Mouse (Mus musculus) heart, postnatal 0 days (tissue): ENCODE data around the gene B3gnt2. TPM values are rescaled to one million over a fixed set of nuclear protein-coding genes. Genes with fewer than 3 reads are reported as not detected.
"Not testable (repeated sequence)": the region's sequence is repeated elsewhere in the genome, so short reads cannot be mapped to it uniquely, and the experiment has no call there.

Source experiments
- ATAC-seq: fragments of 200-750 bp; cut with Nextera tagmentation; 2 replicates; pipeline ENCODE4 v1.8.0; 2017; ENCODE audit warnings: low read depth, moderate number of reproducible peaks, moderate library complexity; ENCODE audit not compliant: insufficient read depth
- DNase-seq: peaks from one replicate; pipeline ENCODE4 v3.0.0-alpha.2; 2016; ENCODE audit warnings: low spot score
- H3K27ac ChIP-seq: fragments of 300-500 bp; sonication (generic); 2 replicates; pipeline ENCODE4 v1.5.1; 2014; ENCODE audit warnings: low read depth, mild to moderate bottlenecking
- H3K27me3 ChIP-seq: fragments of 300-500 bp; sonication (generic); 2 replicates; pipeline ENCODE4 v1.6.1; 2014; ENCODE audit warnings: low read length, mixed read lengths; ENCODE audit not compliant: control insufficient read depth, insufficient read depth
- H3K36me3 ChIP-seq: fragments of 300-500 bp; sonication (generic); replicated peaks from 2 replicates; pipeline ENCODE4 v1.6.1; 2014; ENCODE audit warnings: low read length, mixed read lengths; ENCODE audit not compliant: control insufficient read depth, insufficient read depth
- H3K4me1 ChIP-seq: fragments of 300-500 bp; sonication (generic); 2 replicates; pipeline ENCODE4 v1.6.1; 2014; ENCODE audit warnings: antibody characterized with exemption; ENCODE audit not compliant: control insufficient read depth, insufficient read depth
- H3K4me2 ChIP-seq: fragments of 300-500 bp; sonication (generic); 2 replicates; pipeline ENCODE4 v1.6.1; 2014; ENCODE audit warnings: low read depth, mild to moderate bottlenecking, low read length, moderate library complexity
- H3K4me3 ChIP-seq: fragments of 300-500 bp; sonication (generic); 2 replicates; pipeline ENCODE4 v1.5.1; 2014; ENCODE audit warnings: low read depth, low read length
- H3K9ac ChIP-seq: fragments of 300-500 bp; sonication (generic); replicated peaks from 2 replicates; pipeline ENCODE4 v1.6.1; 2014; ENCODE audit warnings: low read depth, low read length, mixed read lengths
- H3K9me3 ChIP-seq: fragments of 300-500 bp; sonication (generic); replicated peaks from 2 replicates; pipeline ENCODE4 v1.6.1; 2016; ENCODE audit warnings: low read length; ENCODE audit not compliant: control insufficient read depth
- CTCF ChIP-seq: IDR thresholded peaks from 2 replicates; pipeline ENCODE4 v1.5.1; 2016; ENCODE audit warnings: antibody characterized with exemption, control low read depth, low read depth
- EP300 ChIP-seq: IDR thresholded peaks from 2 replicates; pipeline ENCODE4 v1.6.1; 2016; ENCODE audit warnings: antibody characterized with exemption, low read depth
- WGBS: fragments of 180-500 bp; shearing (Covaris S2); extraction: QIAGEN DNeasy Blood & Tissue Kit; methylation state at CpG from one replicate; pipeline ENCODE4 v1.1.7; 2014; 5-methylcytosine and 5-hydroxymethylcytosine counted together
- polyA plus RNA-seq: library from polyadenylated mRNA; unstranded; fragments of >200 nt; fragmentation: Nextera tagmentation; extraction: Ambion mirVana; gene quantifications from 2 replicates; pipeline ENCODE4 v1.2.1, GENCODE M21; 2015
- total RNA-seq: library from RNA; depleted of rRNA; stranded (reverse); fragments of >200 nt; gene quantifications from 2 replicates; pipeline ENCODE4 v1.2.3, GENCODE M21; 2014; ENCODE audit warnings: low replicate concordance

Gene B3gnt2
- total and polyA plus RNA-seq, 2 experiments from 2014 or later = 5.9 to 22.6 TPM

GRCm38 (mm10) chr11:22741998-22742626 lies 118.6 kb downstream of the B3gnt2 start:
- Histone ChIP-seq H3K9ac (no peak overlapping the region), H3K4me1 (no peaks in the 10 kb centered on the region), H3K9me3 (peaks cover 8% of the 10 kb centered on the region), H3K4me2 (no peak overlapping the region), H3K27ac (no peak overlapping the region), H3K27me3 (no peaks in the 10 kb centered on the region), H3K36me3 (no peaks in the 10 kb centered on the region), H3K4me3 (no peak overlapping the region)
- DNase-seq (no peak), ATAC-seq (no peak)
- no peak for TF ChIP-seq CTCF
- TF ChIP-seq EP300 = no peak
- WGBS = 68% methylated on average over 7 of the region's 7 CpGs

GRCm38 (mm10) chr11:22741436-22741835 lies 119.3 kb downstream of the B3gnt2 start:
- Histone ChIP-seq H3K4me2 (no peak overlapping the region), H3K27ac (no peak overlapping the region), H3K27me3 (no peaks in the 10 kb centered on the region), H3K9ac (no peak overlapping the region), H3K4me3 (no peak overlapping the region), H3K4me1 (no peaks in the 10 kb centered on the region), H3K9me3 (peaks cover 7% of the 10 kb centered on the region), H3K36me3 (no peaks in the 10 kb centered on the region)
- no peak for ATAC-seq
- whole genome bisulfite sequencing = 49% methylated on average over 3 of the region's 3 CpGs
- TF ChIP-seq EP300 = no peak
- no peak for TF ChIP-seq CTCF
- no peak for DNase-seq

- Histone ChIP-seq H3K4me3 (no peak overlapping the region), H3K36me3 (no peaks in the 10 kb centered on the region), H3K4me2 (no peak overlapping the region), H3K27me3 (no peaks in the 10 kb centered on the region), H3K9me3 (no peaks in the 10 kb centered on the region), H3K4me1 (no peaks in the 10 kb centered on the region), H3K27ac (no peak overlapping the region), H3K9ac (no peak overlapping the region)
- TF ChIP-seq EP300 (no peak), CTCF (no peak)
- no peak for ATAC-seq
- 71% methylated on average over 5 of the region's 5 CpGs for WGBS
- no peak for DNase-seq
Observed at GRCm38 (mm10) chr11:22739497-22740288, 121.1 kb downstream of the B3gnt2 start.

GRCm38 (mm10) chr11:22736521-22737225 lies 124.1 kb downstream of the B3gnt2 start:
- H3K9me3 ChIP-seq = no peaks in the 10 kb centered on the region
- ATAC-seq = no peak
- no peaks in the 10 kb centered on the region for H3K27me3 ChIP-seq
- H3K36me3 ChIP-seq = no peaks in the 10 kb centered on the region
- H3K4me3 ChIP-seq = no peak overlapping the region
- DNase-seq = no peak
- 72% methylated on average over 7 of the region's 7 CpGs for WGBS
- H3K27ac ChIP-seq = no peak overlapping the region
- no peak overlapping the region for H3K9ac ChIP-seq
- no peak overlapping the region for H3K4me2 ChIP-seq
- no peaks in the 10 kb centered on the region for H3K4me1 ChIP-seq
- TF ChIP-seq EP300 = no peak

GRCm38 (mm10) chr11:22735128-22735527 lies 125.6 kb downstream of the B3gnt2 start:
- not testable (repeated sequence) for H3K27me3 ChIP-seq, H3K27ac ChIP-seq, H3K36me3 ChIP-seq, H3K9me3 ChIP-seq, H3K4me2 ChIP-seq, H3K9ac ChIP-seq, DNase-seq, H3K4me3 ChIP-seq, H3K4me1 ChIP-seq, ATAC-seq
- 71% methylated on average over 5 of the region's 5 CpGs for WGBS
